Mouse (Mus musculus) hindbrain, embryonic 12.5 days (tissue): ENCODE results near the gene Cflar. TPM values are rescaled to one million over a fixed set of nuclear protein-coding genes. Genes with fewer than 3 reads are reported as not detected.
"Not testable (repeated sequence)": the region's sequence is repeated elsewhere in the genome, so short reads cannot be mapped to it uniquely, and the experiment has no call there.

Experiments
- ATAC-seq: fragments of 200-750 bp; cut with Nextera tagmentation; 2 replicates; pipeline ENCODE4 v1.8.0; 2017; ENCODE audit warnings: moderate TSS enrichment; ENCODE audit not compliant: low FRiP score
- H3K27ac ChIP-seq: fragments of 300-500 bp; sonication (generic); 2 replicates; pipeline ENCODE4 v1.5.1; 2016; ENCODE audit warnings: mild to moderate bottlenecking
- H3K27me3 ChIP-seq: fragments of 300-500 bp; sonication (generic); 2 replicates; pipeline ENCODE4 v1.6.1; 2016; ENCODE audit warnings: mild to moderate bottlenecking
- H3K36me3 ChIP-seq: fragments of 300-500 bp; sonication (generic); 2 replicates; pipeline ENCODE4 v1.6.1; 2016; ENCODE audit warnings: mild to moderate bottlenecking
- H3K4me1 ChIP-seq: fragments of 300-500 bp; sonication (generic); 2 replicates; pipeline ENCODE4 v1.6.1; 2016
- H3K4me2 ChIP-seq: fragments of 300-500 bp; sonication (generic); replicated peaks from 2 replicates; pipeline ENCODE4 v1.6.1; 2016; ENCODE audit warnings: mild to moderate bottlenecking
- H3K4me3 ChIP-seq: fragments of 300-500 bp; sonication (generic); 2 replicates; pipeline ENCODE4 v1.5.1; 2016; ENCODE audit warnings: mild to moderate bottlenecking
- H3K9ac ChIP-seq: fragments of 300-500 bp; sonication (generic); 2 replicates; pipeline ENCODE4 v1.6.1; 2016; ENCODE audit warnings: mild to moderate bottlenecking, moderate library complexity
- H3K9me3 ChIP-seq: fragments of 300-500 bp; sonication (generic); replicated peaks from 2 replicates; pipeline ENCODE4 v1.6.1; 2016; ENCODE audit warnings: mild to moderate bottlenecking
- WGBS: fragments of 180-500 bp; shearing (Covaris S2); methylation state at CpG from one replicate; pipeline ENCODE4 v1.1.7; 2016; 5-methylcytosine and 5-hydroxymethylcytosine counted together
- polyA plus RNA-seq: library from polyadenylated mRNA; unstranded; fragments of >200 nt; fragmentation: Nextera tagmentation; extraction: Ambion mirVana; gene quantifications from 2 replicates; pipeline ENCODE4 v1.2.1, GENCODE M21; 2016

Gene Cflar
- polyA plus RNA-seq, 1 experiment from 2014 or later = 22.6 TPM

DNA sequence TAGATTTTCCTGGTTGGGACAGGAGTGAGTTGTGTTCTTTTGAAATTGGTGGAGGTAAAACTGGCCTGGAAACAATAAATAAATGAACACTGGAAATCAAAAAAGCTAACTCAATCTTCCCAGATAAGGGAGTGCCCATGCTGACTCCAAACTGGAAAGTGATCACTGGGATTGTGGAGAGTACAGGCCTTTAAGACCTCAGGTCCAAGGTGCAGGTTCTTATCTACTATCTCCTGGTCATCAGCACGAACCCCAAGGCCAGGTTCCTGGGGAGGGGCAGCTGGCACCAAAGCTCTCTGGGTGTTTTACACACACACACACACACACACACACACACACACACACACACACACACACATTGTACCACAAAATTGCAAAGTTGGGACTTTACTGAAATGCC lies 19.6 kb upstream of the Cflar start:
- not testable (repeated sequence) for H3K4me2 ChIP-seq, H3K27me3 ChIP-seq, H3K9me3 ChIP-seq, H3K4me3 ChIP-seq, H3K4me1 ChIP-seq, H3K27ac ChIP-seq, H3K36me3 ChIP-seq, ATAC-seq, H3K9ac ChIP-seq
- WGBS = no CpG with 5 or more reads among the region's 1 CpGs

DNA sequence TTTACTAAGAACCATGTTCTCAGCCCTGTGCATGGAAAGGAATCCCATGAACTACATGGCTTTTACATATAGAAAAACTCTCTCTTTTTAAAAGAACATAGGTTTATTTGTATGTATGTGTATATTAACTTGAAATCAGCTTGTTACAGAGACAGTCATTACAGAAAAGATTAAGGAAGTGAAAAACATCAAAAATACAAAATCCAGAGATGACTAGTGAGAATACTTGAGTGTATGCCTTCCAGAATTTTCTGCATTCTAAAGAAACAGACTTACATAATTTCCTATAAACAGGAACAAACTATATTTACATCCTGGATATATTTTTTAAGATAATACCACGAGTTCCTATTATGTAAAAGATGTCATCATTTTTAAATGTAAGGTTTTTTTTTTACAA lies 17.6 kb upstream of the Cflar start:
- Histone ChIP-seq H3K4me2 (no peak overlapping the region), H3K36me3 (no peaks in the 10 kb centered on the region), H3K9me3 (no peaks in the 10 kb centered on the region), H3K9ac (no peak overlapping the region), H3K27me3 (no peaks in the 10 kb centered on the region), H3K4me3 (no peak overlapping the region), H3K4me1 (no peaks in the 10 kb centered on the region), H3K27ac (no peak overlapping the region)
- ATAC-seq = no peak
- WGBS = 80% methylated on average over 1 of the region's 1 CpGs

DNA sequence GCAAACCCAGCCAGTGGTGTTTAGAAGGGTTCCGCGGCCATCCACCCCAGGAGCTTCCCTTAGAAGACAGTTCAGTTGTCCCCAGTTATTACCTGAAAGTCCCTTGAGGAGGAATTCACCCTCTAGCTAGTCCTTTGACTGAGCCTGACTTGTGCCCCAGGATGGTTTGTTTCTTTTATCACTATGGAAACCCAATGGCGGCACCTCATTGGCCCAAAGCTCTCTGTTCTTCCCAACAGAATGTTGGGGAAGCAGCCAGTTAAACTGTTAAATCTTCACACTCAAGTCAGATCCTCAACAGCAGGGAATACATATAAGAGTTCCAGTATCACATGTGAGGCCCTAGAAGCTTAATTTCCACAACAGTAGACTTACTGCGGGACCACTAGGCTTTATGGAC lies 15.5 kb upstream of the Cflar start, which contains the start of gene Als2cr12:
Gene Als2cr12 (minus strand): TSS at position 180 of the 400 bp plus-strand sequence.
- H3K4me3 ChIP-seq, H3K4me2 ChIP-seq, H3K36me3 ChIP-seq, H3K4me1 ChIP-seq, H3K9me3 ChIP-seq, H3K27ac ChIP-seq, H3K27me3 ChIP-seq, ATAC-seq, H3K9ac ChIP-seq: not testable (repeated sequence)
- 86% methylated on average over 4 of the region's 4 CpGs for WGBS

DNA sequence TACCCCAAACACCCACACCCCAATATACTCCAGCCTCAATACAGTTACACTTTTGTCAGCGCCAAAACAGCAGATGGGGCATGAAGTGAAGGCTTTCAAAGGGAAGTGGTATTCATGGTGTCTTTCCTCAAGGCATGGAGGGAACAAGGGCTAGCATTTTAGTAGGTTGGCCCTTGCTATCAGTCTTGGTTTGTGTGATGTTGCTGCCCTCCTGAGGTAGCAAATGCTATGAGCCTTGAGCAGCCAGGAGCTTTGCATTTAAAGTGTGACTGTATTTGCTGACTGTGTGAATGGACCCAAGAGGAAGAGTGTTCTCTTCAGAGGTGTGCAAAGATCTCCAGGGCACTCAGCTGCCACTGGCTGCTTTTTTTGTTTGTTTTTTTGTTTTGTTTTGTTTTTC lies 13.7 kb upstream of the Cflar start:
- not testable (repeated sequence) for H3K9ac ChIP-seq, ATAC-seq, H3K4me2 ChIP-seq, H3K36me3 ChIP-seq, H3K4me1 ChIP-seq, H3K4me3 ChIP-seq, H3K9me3 ChIP-seq, H3K27me3 ChIP-seq, H3K27ac ChIP-seq
- WGBS = 55% methylated on average over 1 of the region's 1 CpGs

DNA sequence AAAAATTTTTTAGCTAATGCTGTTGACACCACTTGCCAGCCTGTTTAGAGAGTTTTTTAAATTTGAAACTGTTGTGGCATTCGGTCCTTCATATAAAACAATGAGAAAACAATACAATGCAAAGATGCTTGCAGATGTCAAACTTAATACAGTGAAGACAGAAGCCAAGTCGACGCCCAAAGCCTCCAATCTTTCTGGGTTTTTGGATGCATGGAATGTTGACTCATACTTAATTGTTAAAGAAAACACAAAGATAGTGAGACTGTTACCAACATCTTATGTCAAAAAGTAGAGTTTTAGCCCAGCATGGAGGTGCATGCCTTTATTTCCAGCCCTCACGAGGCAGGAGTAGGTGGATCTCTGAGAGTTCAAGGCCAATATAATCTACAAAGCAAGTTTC lies 12.5 kb upstream of the Cflar start:
- H3K4me2 ChIP-seq = no peak overlapping the region
- no peaks in the 10 kb centered on the region for H3K36me3 ChIP-seq
- no peak overlapping the region for H3K9ac ChIP-seq
- no peaks in the 10 kb centered on the region for H3K9me3 ChIP-seq
- no peak overlapping the region for H3K4me3 ChIP-seq
- ATAC-seq = no peak
- 85% methylated on average over 4 of the region's 4 CpGs for WGBS
- H3K27me3 ChIP-seq = no peaks in the 10 kb centered on the region
- no peak overlapping the region for H3K27ac ChIP-seq
- H3K4me1 ChIP-seq = no peaks in the 10 kb centered on the region

DNA sequence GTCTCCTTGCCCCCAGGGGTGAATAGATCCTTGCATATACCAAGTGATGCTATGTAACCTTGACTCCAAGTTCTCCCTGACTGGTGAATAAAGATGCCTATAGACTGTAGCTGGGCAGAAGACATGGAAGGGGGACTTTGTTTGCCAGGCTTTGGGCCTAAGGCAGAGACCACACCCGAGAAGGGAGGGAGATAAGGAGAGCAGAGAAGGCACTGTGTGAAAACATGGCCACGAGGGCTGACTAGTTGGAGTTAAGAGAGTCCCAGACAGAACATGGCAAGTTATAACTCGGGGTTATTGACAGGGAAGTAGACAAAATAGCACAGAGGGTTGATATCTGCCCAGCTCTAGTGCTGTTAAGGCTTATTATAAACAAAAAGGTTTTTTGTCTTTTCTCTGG lies 11.3 kb upstream of the Cflar start:
- Histone ChIP-seq H3K27ac (no peak overlapping the region), H3K4me1 (no peaks in the 10 kb centered on the region), H3K4me2 (no peak overlapping the region), H3K27me3 (no peaks in the 10 kb centered on the region), H3K36me3 (no peaks in the 10 kb centered on the region), H3K9ac (no peak overlapping the region), H3K4me3 (no peak overlapping the region), H3K9me3 (no peaks in the 10 kb centered on the region)
- WGBS = 71% methylated on average over 3 of the region's 3 CpGs
- no peak for ATAC-seq

DNA sequence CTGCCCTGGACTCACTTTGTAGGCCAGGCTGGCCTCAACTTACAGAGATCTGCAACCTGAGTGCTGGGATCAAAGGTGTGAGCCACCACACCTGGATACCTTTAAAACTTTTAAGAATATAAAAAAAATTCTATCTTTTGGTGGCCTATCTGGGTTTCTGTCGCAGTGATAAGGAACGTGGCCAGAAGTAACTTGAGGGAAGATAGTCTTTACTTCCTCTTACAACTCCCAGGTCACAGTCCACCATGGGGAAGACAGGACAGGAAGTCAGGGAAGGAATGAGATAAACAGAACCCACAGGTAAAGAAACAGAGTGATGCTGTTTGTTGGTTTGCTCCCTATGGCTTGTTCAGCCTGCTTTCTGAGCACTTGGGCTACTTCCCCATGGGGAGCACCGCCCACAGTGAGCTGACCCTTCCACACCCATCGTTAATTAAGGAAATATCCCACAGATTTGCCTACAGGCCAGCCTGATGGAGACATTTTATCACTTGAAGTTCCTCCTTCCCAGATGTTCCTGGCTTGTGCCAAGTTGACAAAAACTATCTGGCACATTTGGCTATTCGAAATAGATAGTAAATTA lies 10.6 kb upstream of the Cflar start:
- not testable (repeated sequence) for H3K9me3 ChIP-seq, H3K27me3 ChIP-seq, H3K4me3 ChIP-seq, ATAC-seq, H3K4me1 ChIP-seq, H3K9ac ChIP-seq, H3K36me3 ChIP-seq, H3K27ac ChIP-seq, H3K4me2 ChIP-seq
- WGBS = 86% methylated on average over 5 of the region's 5 CpGs

DNA sequence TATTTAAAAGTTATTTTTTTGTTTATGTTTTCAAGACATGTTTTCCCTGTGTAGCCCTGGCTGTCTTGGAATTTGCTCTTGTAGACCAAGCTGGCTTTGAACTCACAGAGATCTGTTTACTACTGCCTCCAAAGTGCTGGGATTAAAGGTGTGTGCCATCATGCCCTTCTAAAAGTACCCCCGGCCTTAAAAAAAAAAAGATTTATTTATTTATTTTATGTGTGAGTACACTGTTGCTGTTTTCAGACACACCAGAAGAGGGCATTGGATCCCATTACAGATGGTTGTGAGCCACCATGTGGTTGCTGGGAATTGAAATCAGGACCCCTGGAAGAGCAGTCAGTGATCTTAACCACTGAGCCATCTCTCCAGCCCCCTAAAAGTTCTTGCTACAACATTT lies 1.3 kb upstream of the Cflar start:
- ATAC-seq, H3K9ac ChIP-seq, H3K27ac ChIP-seq, H3K4me2 ChIP-seq, H3K4me3 ChIP-seq, H3K36me3 ChIP-seq, H3K9me3 ChIP-seq, H3K27me3 ChIP-seq, H3K4me1 ChIP-seq: not testable (repeated sequence)
- WGBS = 90% methylated on average over 1 of the region's 1 CpGs

DNA sequence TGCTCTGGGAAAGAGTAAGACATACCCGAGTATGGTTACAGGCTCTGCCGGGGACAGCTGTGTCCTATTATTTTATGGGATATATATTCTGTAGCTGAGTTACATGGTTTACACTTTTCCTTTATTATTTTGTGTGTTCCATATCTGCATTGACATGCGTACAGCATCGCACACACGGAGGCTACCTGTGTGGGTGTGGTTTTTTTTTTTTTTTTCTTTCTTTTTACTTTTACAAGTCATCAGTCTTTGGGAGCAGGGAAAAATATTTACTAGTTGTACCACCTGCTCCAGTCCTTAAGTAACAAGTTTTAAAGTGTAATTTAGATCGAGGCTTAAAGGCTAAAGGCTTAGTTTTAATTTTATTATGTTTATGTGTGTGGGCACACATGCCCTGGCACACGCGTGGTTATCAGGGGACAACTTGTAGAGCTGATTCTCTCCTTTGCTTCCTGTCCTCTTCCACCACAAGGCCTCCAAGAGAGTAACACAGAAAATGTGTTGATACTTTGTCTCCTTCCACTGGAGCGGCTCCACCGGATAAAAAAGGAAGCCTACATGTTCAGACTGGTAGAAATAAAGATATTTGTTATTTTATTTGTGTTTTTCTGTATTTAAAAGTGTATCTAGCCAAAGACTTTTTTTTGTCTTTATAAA lies 470 bp upstream of the Cflar start:
- no peaks in the 10 kb centered on the region for H3K36me3 ChIP-seq
- ATAC-seq = peak; percentile 33
- 54% methylated on average over 10 of the region's 10 CpGs for WGBS

DNA sequence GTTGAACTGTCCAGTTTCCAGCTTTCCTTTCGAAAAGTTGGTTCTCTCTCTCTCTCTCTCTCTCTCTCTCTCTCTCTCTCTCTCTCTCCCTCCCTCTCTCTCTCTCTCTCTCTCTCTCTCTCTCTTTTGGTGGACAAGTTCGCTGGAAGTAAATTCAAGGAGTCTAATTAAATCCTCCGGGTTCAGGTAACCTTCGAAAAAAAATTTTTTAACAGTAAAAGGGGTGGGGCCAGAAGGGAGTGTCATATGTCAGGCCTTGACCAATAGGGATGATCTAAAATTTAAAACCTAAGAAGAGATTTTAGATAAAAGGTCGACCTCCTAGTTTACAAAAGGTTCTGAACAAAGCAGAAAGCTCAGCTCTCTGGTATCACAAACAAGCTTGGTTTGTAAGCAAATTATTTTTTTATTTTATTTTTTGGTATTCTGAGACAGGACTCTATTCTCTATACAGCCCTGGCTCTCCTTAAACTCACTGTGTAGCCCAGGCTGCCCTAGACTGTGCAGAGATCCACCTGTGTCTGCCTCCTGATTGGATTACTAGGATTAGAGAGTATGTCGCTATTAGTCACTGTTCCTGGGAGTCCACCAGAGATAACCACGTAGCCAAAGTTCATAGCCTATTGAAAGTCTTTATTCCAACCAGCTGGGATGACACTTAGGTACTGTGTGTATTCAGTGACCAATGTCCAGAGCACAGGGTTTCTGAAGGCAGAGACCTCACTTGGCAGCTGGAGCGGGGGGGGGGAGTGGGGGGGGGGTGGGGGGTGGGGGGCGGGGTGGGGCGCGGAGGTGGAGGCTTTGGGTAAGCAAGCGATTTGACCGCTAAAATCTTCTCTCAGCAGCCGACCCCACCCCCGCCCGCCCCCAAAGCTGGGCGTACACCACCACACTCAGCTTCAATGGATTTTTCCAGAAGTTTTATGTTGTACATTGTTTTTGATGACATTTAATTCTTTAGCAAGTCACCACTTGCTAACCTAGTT lies 1.1 kb downstream of the Cflar start:
- no peaks in the 10 kb centered on the region for H3K27me3 ChIP-seq
- H3K27ac ChIP-seq = peak overlapping the region; percentile 91; the same call in 1 of the 2 replicates
- WGBS = 2% methylated on average over 17 of the region's 17 CpGs
- H3K4me2 ChIP-seq = peak overlapping the region; percentile 65
- ATAC-seq = peak; percentile 79
- no peak overlapping the region; the same call in 1 of the 2 replicates for H3K9ac ChIP-seq
- peak overlapping the region; percentile 61 for H3K4me3 ChIP-seq
- H3K36me3 ChIP-seq = 0 out of 2 replicates have a peak, but pooled peaks cover 2% of the 10 kb centered on the region
- H3K4me1 ChIP-seq = 0 out of 2 replicates have a peak, but pooled peaks cover 2% of the 10 kb centered on the region
- H3K9me3 ChIP-seq = no peaks in the 10 kb centered on the region

More for the DNA sequence above, 470 bp upstream of the Cflar start:
- H3K9ac ChIP-seq = peak overlapping the region; percentile 79; the same call in 1 of the 2 replicates
- peak overlapping the region; percentile 91 for H3K27ac ChIP-seq
- H3K4me2 ChIP-seq = peak overlapping the region; percentile 65
- 0 out of 2 replicates have a peak, but pooled peaks cover 2% of the 10 kb centered on the region for H3K4me1 ChIP-seq
- peak overlapping the region; percentile 61 for H3K4me3 ChIP-seq
- H3K27me3 ChIP-seq = no peaks in the 10 kb centered on the region
- H3K9me3 ChIP-seq = no peaks in the 10 kb centered on the region

DNA sequence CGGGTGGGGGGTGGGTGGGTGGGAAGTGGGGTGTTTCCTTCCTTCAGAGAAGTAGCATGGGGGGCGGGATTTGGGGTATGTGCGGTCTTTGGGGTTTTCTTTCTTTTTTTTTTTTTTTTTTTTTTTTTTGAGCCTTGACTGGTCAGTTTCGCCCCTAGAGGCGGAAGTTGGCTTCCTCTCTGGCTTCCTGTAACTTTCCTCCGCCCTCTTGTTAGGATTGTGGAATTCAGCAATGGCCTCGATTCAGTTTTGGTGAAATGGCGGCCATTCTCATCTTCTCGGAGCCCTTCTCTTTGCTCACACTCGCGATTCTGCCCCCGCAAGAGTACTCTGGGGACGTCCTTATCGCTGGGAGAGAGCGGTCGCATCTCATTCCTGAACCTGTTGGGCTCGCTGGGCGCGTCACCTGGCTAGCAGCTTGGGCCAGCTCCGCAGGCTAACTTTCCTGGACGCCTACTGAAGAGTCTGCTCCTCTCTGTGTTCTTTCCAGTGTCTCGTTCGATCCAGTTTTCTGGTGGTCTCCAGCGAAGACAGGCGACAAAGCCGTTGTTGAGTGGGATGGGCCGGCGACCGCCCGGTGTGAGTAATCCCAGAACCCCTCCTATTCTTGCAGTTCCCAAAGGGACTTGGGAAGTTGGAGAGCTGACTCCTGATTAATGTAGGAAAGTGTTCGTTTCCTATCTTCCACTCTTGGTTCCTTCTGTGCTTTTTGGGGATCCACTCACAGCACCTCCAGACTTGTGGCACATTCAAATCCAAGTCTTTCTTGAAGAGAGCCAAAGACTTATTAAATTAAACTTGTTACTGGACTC lies 2.0 kb downstream of the Cflar start:
- Histone ChIP-seq H3K4me1 (0 out of 2 replicates have a peak, but pooled peaks cover 2% of the 10 kb centered on the region), H3K9me3 (no peaks in the 10 kb centered on the region), H3K9ac (peak overlapping the region; percentile 44), H3K4me2 (peak overlapping the region; percentile 65), H3K4me3 (peak overlapping the region; percentile 61), H3K27me3 (no peaks in the 10 kb centered on the region), H3K27ac (peak overlapping the region; percentile 58; the same call in 1 of the 2 replicates), H3K36me3 (0 out of 2 replicates have a peak, but pooled peaks cover 2% of the 10 kb centered on the region)
- no peak for ATAC-seq
- 7% methylated on average over 29 of the region's 31 CpGs for WGBS
